Mouse (Mus musculus): Measurements from ENCODE around the gene Slc27a1. TPM values are rescaled to one million over a fixed set of nuclear protein-coding genes. Genes with fewer than 3 reads are reported as not detected.

The Slc27a1 gene
- polyA plus RNA-seq (2015; fragmentation: Nextera tagmentation; extraction: Ambion mirVana) = 17.5 and 21.1 TPM in 2 replicates

DNA sequence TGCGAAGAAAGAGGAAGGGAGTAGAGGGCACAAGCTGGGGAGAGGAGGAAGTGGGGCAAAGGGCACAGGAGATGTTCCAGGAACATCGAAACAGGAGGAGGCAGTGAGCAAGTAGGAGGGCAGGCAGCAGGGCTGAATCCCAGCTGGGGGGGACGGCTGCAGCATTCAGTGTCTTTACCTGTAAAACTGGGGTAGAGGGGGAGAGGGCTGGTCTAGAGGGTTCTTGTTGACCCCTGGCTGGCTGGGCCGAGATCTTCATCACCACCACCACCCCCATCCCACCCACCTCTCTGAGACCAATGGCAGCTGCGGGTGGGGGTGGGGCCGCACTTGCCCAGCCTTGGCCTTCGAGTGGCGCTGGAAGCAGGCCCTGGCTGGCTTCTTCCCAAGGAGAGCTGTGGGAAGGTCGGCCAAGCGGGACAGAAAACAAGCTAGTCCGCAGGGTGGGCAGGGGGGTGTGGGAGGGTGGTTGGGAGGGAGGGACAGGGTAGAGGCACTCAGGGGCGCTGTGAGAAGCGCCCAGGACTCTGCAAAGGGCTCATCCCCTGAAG lies at the start of gene Slc27a1:
TSS of gene Slc27a1 (plus strand) at position 496 of the 551 bp plus-strand sequence.

GRCm38 (mm10) chr8:71525226-71526050 lies 43.2 kb upstream of the Slc27a1 start, which contains the start of gene Ccdc194:
TSS of gene Ccdc194 (minus strand) at chr8:71525711.

GRCm38 (mm10) chr8:71537028-71537867 lies 31.4 kb upstream of the Slc27a1 start, which contains the start of gene Bst2:
TSS of gene Bst2 (minus strand) at chr8:71537456.

DNA sequence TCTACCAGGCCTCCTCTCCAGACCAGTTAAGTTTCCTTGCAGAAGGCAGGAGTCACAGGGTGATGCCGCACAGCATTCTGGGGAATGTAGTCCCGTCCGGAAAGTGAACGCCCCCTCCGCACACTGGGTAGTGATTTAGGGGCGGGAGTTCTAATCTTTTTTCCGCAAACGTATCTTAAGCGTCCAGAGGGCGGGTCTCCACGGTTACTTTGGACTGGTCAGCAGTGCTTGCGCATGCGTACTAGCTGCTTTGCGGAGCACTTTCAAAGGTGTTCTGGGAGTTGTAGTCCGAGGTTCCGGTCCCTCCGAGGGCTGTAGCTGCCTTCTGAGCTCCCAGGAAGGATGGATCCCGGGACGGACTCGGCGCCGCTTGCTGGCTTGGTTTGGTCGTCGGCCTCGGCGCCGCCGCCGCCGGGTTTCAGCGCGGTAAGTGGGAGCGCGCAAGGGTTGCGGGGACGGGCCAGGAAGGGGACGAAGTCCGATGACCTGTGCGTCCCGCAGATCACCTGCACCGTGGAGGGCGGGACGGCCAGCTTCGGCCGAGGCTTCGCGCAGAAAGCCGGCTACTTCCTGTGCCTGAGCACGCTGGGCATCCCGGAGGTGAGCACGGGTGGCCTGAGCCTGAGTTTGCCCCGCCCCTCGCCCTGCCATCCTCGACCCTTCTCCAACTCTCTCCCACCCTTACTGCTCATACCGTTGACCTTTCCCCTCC lies 25.9 kb upstream of the Slc27a1 start, which contains the start of gene Mvb12a:
TSS of gene Mvb12a (plus strand) at position 291 of the 712 bp plus-strand sequence.

DNA sequence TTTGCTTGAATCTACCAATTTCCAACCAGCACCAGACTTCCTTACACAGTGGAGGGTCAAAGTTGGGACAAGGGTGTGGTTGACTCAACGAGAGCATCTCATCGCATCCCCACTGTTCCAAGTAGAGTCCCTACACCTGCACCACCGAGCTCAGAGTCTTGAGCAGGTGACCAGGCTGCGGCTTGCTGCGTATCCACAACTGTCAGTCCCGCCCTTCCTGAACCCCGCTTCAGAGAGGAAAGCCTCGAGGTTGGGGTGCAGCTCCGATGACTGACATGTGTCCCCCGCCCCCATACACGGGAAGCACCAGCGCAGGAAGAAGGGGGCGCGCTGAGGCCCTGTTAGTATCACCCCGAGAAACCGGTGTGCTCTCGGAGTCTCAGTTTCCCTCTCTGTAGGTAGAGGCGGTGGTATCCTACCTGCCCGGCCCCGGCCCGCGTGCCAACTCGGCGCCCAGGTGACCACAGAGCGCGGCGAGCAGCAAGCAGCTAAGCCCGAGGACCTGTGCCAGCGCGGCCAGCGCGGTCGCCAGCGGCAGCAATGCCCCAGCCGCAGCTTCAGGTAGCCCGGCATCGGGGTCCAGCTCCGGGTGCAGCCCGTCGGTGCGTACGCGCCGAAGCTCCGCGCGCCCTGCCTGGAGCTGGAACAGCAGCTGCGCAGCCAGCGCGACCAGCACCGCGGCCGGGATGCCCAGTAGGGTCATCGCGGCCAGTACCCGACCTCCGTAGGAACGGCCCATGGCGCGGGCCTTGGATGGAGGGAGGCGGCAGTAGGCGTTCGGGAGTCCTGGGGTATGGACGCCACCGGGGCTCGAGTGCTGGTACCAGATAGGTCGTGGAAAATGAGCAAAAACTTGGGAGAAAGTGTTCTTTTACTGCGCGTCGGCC lies 10.4 kb upstream of the Slc27a1 start, which contains the start of gene Tmem221:
TSS of gene Tmem221 (minus strand) at position 801 of the 887 bp plus-strand sequence.

DNA sequence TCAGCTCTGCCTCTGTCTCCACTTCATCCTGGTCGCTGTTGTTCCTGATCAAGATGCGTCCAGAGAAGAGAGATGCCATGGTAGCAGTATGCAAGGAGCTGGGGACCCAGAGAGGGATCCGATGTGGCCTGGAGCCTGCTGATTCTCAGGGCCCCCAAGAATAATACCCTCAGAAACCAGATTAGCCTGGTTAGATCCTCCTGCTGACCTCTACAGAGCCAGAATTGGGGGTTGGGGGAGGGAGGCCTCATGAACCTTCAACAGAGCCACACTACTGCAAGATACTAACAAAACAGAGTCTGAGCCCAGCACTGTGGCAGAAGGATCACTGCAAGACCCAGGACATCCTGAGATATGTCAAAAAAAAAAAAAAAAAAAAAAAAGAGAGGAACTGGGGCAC lies 2.2 kb upstream of the Slc27a1 start, which contains the start of gene Nxnl1:
TSS of gene Nxnl1 (minus strand) at position 101 of the 400 bp plus-strand sequence.

DNA sequence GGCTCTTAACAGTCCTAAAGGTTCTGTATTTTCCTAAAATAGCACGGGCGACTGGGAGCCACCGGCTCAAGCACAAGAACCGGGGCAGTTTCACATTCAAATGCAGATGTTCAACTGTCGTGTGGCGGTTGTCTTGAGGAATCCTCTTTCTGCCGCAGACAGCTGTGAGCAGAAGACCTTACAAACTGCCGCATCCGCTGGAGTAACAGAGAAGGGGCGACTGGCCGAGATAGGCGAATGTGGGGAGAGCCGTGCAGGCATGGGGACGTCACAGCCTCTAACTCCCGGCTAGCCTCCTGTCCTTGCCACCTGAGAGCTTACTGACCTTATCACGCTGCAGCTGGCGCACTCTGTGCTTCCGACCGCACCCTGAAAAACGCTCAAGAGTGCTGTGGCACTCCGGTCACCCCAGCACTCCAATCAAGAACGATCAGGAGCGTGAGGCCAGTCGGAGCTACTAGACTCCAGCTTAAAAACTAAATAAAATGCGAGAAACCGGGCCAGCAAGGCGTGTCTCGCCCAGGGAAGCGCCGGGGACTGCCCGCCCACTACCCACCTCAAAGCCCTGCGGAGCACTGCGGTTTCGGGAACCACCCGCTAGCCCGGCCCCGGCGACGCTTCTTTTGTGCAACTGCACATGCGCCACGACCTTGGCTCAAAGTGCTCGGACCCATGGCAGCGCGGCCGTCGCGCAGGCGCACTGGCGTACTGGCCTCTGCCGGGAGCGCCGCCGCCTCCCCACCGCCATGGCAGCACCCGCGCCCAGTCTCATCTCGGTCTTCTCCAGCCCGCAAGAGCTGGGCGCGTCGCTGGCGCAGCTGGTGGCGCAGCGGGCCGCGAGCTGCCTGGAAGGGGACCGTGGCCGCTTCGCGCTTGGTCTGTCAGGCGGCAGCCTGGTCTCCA lies 23.0 kb downstream of the Slc27a1 start, which contains the start of gene Pgls:
TSS of gene Pgls (plus strand) at position 706 of the 903 bp plus-strand sequence.

DNA sequence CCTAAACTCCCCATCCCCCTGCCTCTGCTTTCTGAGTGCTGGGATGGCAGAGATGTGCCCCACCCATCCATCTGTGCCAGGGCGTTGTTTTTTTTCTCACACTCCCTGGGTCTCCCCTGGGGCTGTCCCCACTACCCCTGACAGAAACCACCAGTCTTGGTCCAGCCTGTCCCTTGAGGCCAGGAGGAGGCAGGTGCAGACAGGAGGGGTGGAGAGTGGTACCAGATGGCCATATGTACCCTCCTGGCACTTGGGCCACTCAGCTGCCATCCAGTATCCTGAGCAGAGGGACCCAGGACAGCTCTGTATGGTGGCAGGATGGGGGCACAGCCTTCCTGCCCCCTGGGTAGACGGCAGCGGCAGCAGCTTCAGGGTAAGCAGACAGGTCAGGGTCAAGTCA lies 28.8 kb downstream of the Slc27a1 start, which contains the start of gene Fam129c:
TSS of gene Fam129c (plus strand) at position 198 of the 400 bp plus-strand sequence.

GRCm38 (mm10) chr8:71610822-71611651 lies 42.4 kb downstream of the Slc27a1 start, which contains the start of gene Colgalt1:
TSS of gene Colgalt1 (plus strand) at chr8:71610998.

Small RNA genes lying within 50 kb of the gene (microRNA-seq; reads per million reads assigned to microRNA genes)
- not detected for gene Mir6769b

Other genes with a start within 250 kb of the Slc27a1 start
- 89.1 and 89.4 TPM in 2 replicates for gene Use1, start 202.0 kb upstream of the Slc27a1 start, polyA plus RNA-seq (2015; fragmentation: Nextera tagmentation; extraction: Ambion mirVana)
- 5.5 and 5.7 TPM in 2 replicates for gene Ocel1, start 197.6 kb upstream of the Slc27a1 start, polyA plus RNA-seq (2015; fragmentation: Nextera tagmentation; extraction: Ambion mirVana)
- 55.5 and 56.4 TPM in 2 replicates for gene Nr2f6, start 186.9 kb upstream of the Slc27a1 start, polyA plus RNA-seq (2015; fragmentation: Nextera tagmentation; extraction: Ambion mirVana)
- gene Ushbp1, start 173.1 kb upstream of the Slc27a1 start, polyA plus RNA-seq (2015; fragmentation: Nextera tagmentation; extraction: Ambion mirVana) = 4.6 and 5.8 TPM in 2 replicates
- gene Babam1, start 172.0 kb upstream of the Slc27a1 start, polyA plus RNA-seq (2015; fragmentation: Nextera tagmentation; extraction: Ambion mirVana) = 62.9 and 66.6 TPM in 2 replicates
- 4.8 and 6.5 TPM in 2 replicates for gene Ankle1, start 162.9 kb upstream of the Slc27a1 start, polyA plus RNA-seq (2015; fragmentation: Nextera tagmentation; extraction: Ambion mirVana)
- gene Abhd8, start 105.2 kb upstream of the Slc27a1 start, polyA plus RNA-seq (2015; fragmentation: Nextera tagmentation; extraction: Ambion mirVana) = 24.9 and 28.3 TPM in 2 replicates
- gene Mrpl34, start 103.9 kb upstream of the Slc27a1 start, polyA plus RNA-seq (2015; fragmentation: Nextera tagmentation; extraction: Ambion mirVana) = 80.4 and 81.5 TPM in 2 replicates
- 74.3 and 86.1 TPM in 2 replicates for gene Dda1, start 99.7 kb upstream of the Slc27a1 start, polyA plus RNA-seq (2015; fragmentation: Nextera tagmentation; extraction: Ambion mirVana)
- 1.0 and 1.1 TPM in 2 replicates for gene Ano8, start 82.9 kb upstream of the Slc27a1 start, polyA plus RNA-seq (2015; fragmentation: Nextera tagmentation; extraction: Ambion mirVana)
- gene Gtpbp3, start 80.8 kb upstream of the Slc27a1 start, polyA plus RNA-seq (2015; fragmentation: Nextera tagmentation; extraction: Ambion mirVana) = 9.3 and 9.9 TPM in 2 replicates
- gene Plvap, start 57.1 kb upstream of the Slc27a1 start, polyA plus RNA-seq (2015; fragmentation: Nextera tagmentation; extraction: Ambion mirVana) = 12.9 and 13.2 TPM in 2 replicates
- 0.19 TPM in 1 of 2 replicates, not detected in the other for gene Ccdc194, start 43.2 kb upstream of the Slc27a1 start, polyA plus RNA-seq (2015; fragmentation: Nextera tagmentation; extraction: Ambion mirVana)
- 48.3 and 59.8 TPM in 2 replicates for gene Bst2, start 31.4 kb upstream of the Slc27a1 start, polyA plus RNA-seq (2015; fragmentation: Nextera tagmentation; extraction: Ambion mirVana)
- gene Mvb12a, start 26.0 kb upstream of the Slc27a1 start, polyA plus RNA-seq (2015; fragmentation: Nextera tagmentation; extraction: Ambion mirVana) = 79.7 and 86.3 TPM in 2 replicates
- 0.57 and 0.63 TPM in 2 replicates for gene Tmem221, start 10.0 kb upstream of the Slc27a1 start, polyA plus RNA-seq (2015; fragmentation: Nextera tagmentation; extraction: Ambion mirVana)
- not detected in 2 replicates for gene Nxnl1, start 2.3 kb upstream of the Slc27a1 start, polyA plus RNA-seq (2015; fragmentation: Nextera tagmentation; extraction: Ambion mirVana)
- gene Pgls, start 23.3 kb downstream of the Slc27a1 start, polyA plus RNA-seq (2015; fragmentation: Nextera tagmentation; extraction: Ambion mirVana) = 222 and 225 TPM in 2 replicates
- gene Fam129c, start 28.8 kb downstream of the Slc27a1 start, polyA plus RNA-seq (2015; fragmentation: Nextera tagmentation; extraction: Ambion mirVana) = 0.71 and 1.7 TPM in 2 replicates
- 60.6 and 64.6 TPM in 2 replicates for gene Colgalt1, start 42.1 kb downstream of the Slc27a1 start, polyA plus RNA-seq (2015; fragmentation: Nextera tagmentation; extraction: Ambion mirVana)
- 0.49 and 0.68 TPM in 2 replicates for gene Unc13a, start 102.9 kb downstream of the Slc27a1 start, polyA plus RNA-seq (2015; fragmentation: Nextera tagmentation; extraction: Ambion mirVana)
- 5.7 and 6.5 TPM in 2 replicates for gene Jak3, start 107.4 kb downstream of the Slc27a1 start, polyA plus RNA-seq (2015; fragmentation: Nextera tagmentation; extraction: Ambion mirVana)
- gene Insl3, start 120.3 kb downstream of the Slc27a1 start, polyA plus RNA-seq (2015; fragmentation: Nextera tagmentation; extraction: Ambion mirVana) = 2.5 TPM in 2 replicates
- gene B3gnt3, start 132.9 kb downstream of the Slc27a1 start, polyA plus RNA-seq (2015; fragmentation: Nextera tagmentation; extraction: Ambion mirVana) = 4.4 TPM in 2 replicates
- 0.59 and 1.7 TPM in 2 replicates for gene Fcho1, start 156.8 kb downstream of the Slc27a1 start, polyA plus RNA-seq (2015; fragmentation: Nextera tagmentation; extraction: Ambion mirVana)

All from urinary bladder, postnatal 0 days (tissue).